Mouse (Mus musculus): Measurements from ENCODE around the gene Scn9a.
A peak's percentile ranks its signal among the peaks of the same experiment; 100 is the strongest.

Gene Scn9a

DNA sequence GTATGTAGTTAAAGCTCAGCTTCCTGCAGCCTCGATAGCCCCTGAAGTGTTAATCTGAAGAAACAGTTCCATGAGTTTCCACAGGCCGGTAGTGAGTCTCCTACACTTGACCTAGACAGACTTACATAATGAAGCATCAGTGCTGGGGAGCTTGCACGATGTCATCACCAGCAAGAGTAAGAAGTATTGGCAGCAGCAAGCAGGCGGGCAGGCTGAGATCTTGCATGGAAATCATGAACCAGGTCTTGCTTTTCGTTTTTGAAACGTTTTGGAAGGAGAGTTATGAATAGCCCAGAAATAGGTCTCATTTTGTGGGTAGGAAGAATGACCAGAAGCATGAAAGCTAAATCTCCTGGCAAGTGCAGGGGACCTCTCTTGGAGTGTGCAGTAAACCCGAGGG is 194.1 kb downstream of the Scn9a start, which contains the start of gene Scn1a:
Scn1a (minus strand) TSS at position 130 of the 400 bp plus-strand sequence.
- DNase-seq: peak; percentile 79

DNA sequence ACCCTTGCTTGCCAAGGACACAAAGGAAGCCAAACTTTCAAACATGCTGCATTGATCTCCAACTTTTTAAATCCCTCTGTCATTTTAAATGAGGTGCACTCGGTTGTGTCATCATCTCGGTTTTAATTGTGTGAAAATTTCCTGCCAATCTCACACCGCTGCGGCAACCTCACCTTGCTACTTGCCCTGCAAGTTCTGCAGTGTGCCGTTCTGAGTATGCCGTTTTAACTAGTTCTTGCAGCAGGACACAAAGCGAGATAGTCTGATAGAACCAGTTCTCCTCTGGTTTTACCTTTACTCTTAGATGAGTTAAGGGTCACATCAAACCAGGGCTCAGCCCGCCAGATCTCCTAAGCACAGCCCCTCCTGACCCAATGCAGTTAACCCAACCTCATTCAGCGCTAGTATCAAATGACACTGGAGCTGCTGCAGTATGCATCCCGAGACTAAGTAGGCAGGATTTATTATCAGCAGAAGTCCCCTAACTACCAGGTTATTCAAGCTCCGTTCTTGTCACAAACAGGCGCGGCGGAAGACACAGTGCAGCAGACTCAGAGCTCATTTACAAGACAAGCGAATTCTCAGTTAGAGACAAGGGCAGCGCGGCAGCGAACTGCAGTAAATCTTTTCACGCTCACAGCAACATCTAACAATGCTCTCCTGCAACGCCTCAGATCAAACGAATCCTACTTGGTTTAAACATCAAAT is 194.8 kb downstream of the Scn9a start:
- DNase-seq: peak; percentile 47

DNA sequence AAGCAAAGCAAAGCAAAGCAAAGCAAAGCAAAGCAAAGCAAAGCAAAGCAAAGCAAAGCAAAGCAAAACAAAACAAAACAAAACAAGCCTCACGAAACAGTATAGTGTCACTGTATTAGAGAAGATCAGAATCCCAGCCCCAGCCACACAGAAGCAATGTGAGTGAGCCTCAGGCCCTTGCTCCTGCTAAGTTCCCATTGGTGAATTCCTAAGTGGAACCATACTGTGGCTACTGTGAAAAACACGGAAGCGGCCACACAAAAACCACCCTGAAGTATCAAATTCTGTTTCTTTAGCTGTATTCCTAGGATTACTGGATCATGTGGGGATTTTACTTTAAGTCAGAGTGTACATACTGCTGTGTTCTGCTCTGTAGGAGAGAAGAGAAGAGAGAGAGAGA is 198.5 kb downstream of the Scn9a start:
- DNase-seq: no peak

Measured in cerebellum, adult 11-12 months (tissue).